Mouse (Mus musculus) heart, postnatal 14 days (tissue): Measurements from ENCODE around the gene Dus3l. TPM values are rescaled to one million over a fixed set of nuclear protein-coding genes. Genes with fewer than 3 reads are reported as not detected.

Source experiments
- DNase-seq, 2 experiments: peaks; one replicate each; pipeline ENCODE4 v3.0.0; 2021 to 2022
- intact Hi-C: fragments of 180-260 bp; cut with DNase I; formaldehyde crosslinking; loops from one replicate; pipeline ENCODE4 v1.15.1; 2025
- long read RNA-seq, 2 experiments: library from polyadenylated mRNA; stranded (forward); transcript quantifications; one replicate each; pipeline ENCODE4 v2.0.0; 2021
- total RNA-seq, 2 experiments: library from RNA; stranded (reverse); gene quantifications; 2 replicates each; pipeline ENCODE4 v1.2.3; 2021

Dus3l gene
- total RNA-seq, result 10 to 100 TPM; 19.6 to 21.6 TPM
- long read RNA-seq, experiment 1, transcript Dus3l-201 (13 exons, 2,025 nt), result major isoform, 28 of 51 reads
- long read RNA-seq, experiment 1, partial matches to known transcripts, result 5 of 51 reads
- long read RNA-seq, experiment 1, other reads (novel, unspliced or antisense), result 14 of 51 reads
- long read RNA-seq, experiment 2, transcript Dus3l-201 (13 exons, 2,025 nt), result major isoform, 25 of 35 reads
- long read RNA-seq, experiment 2, partial matches to known transcripts, result 2 of 35 reads
- long read RNA-seq, experiment 2, other reads (novel, unspliced or antisense), result 7 of 35 reads

DNA sequence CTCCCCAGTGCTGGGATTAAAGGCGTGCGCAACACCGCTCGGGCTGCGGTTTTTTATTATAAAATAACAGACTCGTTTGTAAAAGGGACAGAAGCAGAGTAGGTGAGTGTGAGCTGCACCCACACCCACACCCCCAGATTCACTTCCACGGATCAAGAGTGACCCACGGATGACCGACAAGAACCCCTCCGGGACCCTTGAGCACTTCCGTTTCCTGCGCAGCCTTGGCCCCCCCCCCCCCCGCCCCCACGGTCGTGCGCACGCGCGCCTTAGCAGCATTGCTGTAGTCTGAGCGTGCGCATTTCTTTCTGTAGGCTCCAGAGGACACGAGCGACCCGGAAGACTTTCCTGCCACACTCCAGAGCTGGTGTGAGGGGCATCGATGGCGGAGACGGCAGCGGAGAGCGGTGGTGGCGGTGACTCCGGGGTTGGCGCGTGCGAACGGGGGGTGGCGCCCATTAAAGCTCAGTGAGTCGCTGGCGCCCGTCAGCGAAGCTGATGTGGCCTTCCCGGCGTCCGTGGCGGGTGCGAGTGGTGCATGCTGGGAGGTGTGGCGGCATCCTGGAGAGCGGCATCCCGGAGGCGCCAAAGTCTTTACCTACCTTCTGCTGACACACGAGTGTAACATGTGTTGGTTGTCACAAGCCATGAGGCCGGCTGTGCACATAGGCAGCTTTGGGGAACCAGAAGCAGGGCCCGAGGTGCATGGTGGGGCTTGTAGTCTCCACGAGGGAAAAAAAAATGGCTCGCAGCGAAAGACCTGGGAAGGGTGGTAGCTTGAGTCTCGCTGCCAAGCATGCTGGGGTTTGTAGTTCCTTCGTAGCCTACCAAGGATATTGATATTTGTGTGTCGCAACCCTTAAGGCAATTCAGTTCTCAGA is at the start of gene Dus3l:
Gene Dus3l (plus strand): TSS at position 284 of the 881 bp plus-strand sequence.
- intact Hi-C loops, result no loop called here
- peak; percentile 85 for DNase-seq

DNA sequence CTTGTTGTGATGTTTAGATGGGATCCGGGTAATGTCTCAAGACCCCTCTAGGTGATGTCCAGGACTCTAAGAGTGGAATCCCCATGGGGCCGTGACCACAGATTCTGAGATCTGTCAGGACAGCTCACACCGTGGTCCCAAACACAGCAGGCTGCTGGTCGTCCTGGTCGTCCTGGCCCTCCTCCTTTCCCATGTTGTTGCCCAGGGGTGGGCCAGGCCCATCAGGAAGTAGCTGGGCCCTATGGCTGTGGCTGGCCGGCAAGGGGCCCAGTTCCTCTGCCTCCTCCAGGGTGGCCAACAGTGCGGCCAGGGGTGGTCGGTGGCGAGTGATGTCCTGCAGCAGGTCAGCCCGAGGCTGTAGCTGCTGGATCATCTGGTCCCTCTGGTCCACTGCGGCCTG is 49.2 kb upstream of the Dus3l start:
- no peak for DNase-seq
- intact Hi-C loops, result no loop called here

DNA sequence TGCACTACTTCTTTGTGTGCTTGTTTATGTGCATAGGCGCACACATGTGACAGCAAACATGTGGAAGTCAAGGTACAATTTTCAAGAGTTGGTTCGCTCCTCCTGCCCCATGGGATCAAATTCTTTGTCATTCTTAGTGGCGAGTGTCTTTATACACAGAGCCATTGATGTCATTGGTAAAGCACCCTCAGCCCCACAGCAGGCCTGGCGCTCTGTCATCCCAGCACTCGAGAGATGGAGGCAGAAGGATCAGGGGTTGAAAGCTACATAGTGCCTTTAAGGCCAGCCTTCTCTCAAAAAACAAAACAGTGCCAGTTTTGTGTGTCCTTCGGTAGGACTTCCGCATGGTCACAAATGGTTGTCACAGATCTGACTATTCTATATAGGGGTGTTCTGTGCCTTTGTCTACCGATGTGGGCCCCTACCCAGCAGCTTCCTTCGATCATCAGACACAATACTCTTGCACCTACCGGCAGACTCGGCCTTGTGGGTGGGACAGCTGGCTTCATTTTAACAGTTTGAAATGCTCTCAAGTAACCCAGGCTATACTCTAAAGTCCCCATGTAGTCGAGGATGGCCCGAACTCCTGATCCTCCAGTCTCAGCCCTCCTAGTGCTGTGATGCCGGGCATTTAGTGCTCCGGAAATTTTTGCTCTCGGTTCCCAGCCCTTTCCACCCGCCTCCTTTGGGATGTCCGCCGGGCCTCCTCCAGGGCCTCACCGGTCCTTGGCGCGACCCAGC is 48.5 kb upstream of the Dus3l start:
- intact Hi-C loops, result no loop called here
- no peak for DNase-seq

DNA sequence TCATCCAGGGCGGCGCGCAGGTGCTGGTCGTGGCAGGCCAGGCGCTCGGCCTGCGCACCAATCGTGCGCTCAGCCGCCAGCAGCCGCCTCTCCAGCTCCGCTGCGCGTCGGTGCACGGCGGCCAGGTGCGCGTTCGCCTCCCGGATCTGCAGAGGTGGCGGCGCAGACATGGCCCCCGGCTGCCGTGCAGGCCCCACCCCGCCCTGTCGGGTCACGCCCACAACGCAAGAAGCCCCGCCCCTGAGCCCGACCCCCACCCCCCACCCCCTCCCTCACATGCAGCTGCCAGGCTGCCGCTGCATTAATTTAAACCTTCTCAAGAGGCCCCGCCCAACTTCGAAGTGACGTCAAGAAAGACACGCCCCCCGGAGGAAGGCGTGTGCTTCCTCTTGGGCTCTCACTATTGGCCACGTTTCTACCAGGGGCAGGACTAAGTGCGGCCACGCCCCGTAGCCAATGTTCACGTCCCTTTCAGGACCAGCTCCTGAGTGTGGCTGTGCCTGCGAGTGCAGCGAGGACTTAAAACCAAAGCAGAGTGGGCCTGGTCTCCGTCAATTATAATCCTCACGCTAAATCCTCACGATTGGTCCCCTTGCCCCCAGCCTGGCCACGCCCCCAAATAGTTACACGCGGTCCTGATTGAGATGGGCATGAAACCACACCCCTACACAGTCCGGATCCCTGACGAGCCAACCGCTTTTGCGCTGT is 47.7 kb upstream of the Dus3l start:
- intact Hi-C loops, result no loop called here
- DNase-seq, result peak; percentile 92 to 96

DNA sequence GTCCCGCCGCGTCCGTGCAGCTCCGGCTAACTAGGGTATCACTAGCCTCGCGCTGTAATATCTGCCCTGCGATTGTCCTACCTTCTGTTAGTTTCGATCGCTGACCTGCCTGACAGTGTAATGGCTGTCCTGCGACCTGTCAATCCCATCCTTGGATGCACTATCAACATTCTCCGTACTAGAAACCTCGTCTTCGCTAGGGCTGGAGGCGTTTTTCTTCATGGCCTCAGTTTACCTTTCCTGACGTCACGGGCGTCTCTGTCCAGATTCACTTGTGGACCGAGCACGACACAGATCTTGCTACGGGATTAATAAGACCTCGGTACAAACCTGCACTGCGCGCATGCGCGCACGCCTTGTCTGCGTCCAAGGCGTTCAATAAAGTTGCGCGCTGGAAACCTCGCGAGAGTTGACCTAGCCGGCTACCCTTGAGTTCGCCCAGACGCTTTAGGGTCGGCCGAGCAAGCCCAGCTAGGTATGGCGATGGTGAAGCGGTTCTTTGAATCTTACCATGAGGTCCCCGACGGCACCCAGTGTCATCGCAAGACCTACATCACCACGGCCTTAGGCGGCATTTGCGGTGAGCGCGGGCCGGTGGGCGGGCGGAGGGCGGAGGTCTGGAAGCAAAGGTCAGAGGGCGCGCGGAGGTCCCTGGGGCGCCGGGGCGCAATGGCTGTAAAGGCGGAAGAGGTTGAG is 47.0 kb upstream of the Dus3l start, which contains the start of the genes Ndufa11 and Vmac:
Gene Ndufa11 (plus strand): TSS at position 405 of the 696 bp plus-strand sequence.
Gene Vmac (minus strand): TSS at position 660 of the 696 bp plus-strand sequence.
- DNase-seq, result peak; percentile 95 to 96
- intact Hi-C loops, result loop anchor here (2.0 kb wide), 1 partner anchor 39 kb away; the partner anchor contains the start of gene Nrtn

DNA sequence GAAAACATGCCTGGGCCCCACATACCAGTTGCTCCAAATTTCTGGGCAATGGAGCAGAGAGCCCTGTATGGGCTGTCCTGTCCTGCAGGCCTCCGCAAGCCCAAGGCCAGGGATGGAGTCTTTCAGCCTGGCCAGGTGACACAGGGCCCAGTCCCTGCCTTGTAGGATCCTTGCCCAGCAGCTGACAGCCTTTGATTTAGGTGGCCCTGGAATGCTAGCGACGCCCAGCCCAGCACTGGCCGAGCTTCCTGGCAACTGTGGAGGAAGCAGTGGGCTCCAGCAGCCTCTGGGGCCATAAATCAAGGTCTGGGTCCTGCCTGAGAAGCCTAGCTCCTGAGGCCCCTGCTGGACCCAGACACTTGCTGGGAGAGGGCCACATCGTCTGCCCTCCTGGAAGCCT is 42.1 kb upstream of the Dus3l start:
- DNase-seq, result no peak
- intact Hi-C loops, result no loop called here

DNA sequence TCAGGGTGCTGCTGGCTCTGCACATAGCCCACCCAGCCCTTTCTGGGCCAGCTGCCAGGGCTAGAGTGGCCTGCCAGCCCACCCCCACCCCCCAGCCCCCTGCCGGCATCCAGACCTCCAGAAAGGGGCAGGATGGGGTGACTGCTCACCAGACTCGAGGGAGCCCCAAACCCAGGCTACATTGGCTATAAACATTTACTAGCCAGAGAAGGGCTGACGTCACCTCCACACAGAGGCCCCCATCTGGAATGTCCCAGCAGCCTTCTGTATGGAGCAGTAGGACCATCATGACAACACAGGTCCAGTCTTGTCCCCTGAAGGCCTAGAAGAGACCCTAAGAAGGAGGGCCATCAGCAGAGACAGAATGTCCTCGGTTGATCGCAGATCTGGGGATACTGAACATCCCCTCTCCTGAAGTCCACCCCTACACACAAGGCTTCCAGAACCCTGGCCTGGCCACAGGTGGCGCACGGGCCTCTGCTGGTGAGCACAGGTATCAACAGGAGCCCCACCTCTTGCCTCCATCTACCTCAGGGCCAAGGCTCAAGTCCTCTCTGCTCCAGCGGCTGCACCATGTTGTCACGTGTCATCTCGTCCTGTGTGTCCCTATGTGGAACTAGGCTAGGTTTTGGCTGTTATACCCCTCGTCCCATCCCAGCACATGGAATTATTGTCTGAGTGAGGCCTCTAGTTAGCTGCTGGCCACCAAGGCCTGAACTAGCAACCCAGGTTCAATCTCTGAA is 41.0 kb upstream of the Dus3l start:
- no peak for DNase-seq
- intact Hi-C loops, result no loop called here

DNA sequence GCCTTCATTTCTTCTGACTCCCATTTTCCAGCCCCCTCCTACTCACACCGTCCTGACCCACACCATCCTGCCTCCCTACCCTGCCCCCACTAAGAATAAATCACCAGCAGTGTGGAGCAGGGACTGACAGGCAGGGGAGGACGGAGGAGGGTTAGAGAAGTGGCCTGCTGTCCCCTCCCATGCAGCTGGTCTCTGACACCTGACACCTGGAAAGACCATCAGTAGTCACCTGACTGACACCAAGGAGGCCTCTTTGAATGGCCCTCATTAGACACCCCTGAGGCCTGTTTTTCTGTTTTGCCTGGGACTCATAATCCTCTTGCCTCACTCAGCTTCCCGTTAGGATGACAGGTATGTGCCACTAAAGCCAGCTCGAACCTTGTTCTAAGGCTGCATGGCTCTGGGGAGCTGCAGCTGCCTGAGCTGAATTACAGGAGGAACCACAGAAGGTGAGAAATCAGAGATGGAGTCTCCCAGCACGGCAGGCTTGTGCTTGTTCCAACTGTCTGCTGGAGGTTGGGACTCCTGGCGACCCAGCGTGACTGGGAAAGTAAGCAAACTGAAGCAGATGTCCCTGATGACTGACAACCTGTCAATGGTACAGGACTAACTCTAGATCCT is 37.4 kb upstream of the Dus3l start:
- intact Hi-C loops, result no loop called here
- no peak for DNase-seq

DNA sequence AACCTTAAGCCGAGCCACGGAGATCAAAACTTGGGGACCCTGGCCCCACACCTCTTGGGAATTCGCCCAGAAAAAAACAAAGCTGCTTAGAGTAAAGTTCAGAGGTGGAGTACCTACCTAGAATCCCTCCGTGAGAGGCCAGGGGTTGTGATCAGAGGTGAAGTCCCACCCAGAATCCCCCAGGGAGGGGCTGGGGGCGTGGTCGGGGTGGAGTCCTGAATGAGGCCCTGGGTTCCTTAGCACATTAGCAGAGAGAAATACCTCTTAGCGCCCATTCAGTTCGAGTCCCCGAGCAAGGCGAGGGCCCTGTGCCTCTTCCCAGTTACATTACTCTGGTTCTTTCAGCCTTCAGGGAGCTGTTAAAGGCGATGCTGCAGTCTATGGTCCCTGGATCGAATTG is 36.9 kb upstream of the Dus3l start:
- intact Hi-C loops, result no loop called here
- no peak for DNase-seq

DNA sequence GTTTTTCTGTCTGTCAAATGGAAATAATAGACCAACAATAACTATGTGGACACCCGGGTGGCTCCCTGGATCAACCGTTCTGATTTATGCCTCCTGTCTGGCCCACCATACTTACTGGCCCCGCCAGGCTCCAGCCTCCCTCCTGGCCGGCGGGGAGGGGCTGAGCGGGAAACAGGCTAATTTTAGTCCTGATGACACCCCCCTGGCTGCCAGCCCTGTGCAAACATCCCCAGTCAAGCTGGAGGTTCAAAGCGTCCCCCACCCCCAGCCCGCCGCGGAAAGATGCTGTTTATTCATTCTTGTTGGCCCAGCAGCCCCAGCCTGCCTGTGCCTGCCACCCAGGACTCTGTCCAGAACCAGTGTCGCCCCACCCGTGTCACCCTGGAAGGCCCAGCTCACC is 36.4 kb upstream of the Dus3l start:
- intact Hi-C loops, result no loop called here
- peak in 1 of 2 experiments; percentile 51 for DNase-seq

DNA sequence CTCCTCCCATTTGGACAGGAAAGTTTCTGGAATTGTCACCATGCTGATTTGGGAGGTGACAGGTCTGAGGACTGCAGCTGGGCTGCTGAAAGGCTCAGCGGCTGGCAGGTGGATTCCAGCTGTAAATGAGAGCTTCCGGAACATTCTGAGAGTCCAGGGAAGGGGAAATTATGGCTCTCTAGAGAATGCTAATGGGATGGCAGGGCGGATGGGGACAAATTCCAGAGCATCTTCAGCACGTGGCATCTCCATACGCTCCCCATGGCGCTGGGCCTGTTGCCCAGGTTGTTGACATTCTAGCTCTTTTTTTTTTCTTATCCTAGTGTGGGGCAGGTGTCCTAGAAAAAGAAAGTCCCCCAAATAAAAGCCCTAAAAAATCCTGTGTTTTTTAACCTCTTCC is 35.4 kb upstream of the Dus3l start:
- no peak for DNase-seq
- intact Hi-C loops, result no loop called here

DNA sequence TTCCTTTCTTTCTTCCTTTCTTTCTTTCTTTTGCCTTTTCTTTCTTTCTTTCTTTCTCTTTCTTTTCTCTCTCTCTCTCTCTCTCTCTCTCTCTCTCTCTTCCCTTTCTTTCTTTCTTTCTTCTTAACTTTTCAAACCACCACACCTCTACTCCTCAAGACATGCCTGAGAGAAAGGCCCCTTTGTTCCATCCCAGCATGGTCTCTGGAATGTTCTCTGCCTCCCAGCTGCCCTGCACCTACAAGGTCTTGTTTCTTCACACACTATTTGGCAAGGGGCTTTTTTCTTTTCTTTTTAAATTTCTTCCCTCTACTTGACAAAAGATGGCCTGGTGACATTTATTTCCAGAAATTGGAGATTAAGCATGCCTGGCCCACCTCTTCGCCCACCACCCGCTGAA is 34.9 kb upstream of the Dus3l start:
- intact Hi-C loops, result no loop called here
- no peak for DNase-seq

DNA sequence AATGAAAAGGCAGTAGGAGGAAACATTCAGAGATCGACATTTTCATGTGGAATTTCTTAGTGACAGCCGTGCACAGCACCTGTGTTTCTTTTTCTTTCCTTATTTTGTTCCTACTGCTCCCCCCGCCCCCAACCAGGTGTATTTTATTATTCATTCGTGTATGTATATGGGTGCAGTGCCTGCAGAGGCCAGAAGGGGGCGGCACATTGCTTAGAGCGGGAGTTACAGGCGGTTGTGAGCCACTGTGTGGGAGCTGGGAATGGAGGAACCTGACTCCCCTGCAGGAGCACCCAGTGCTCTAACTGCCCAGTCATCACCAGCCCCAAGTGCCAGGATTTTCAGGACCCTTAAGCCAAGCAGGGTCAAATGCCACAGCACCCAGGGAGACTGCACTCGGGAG is 28.0 kb upstream of the Dus3l start:
- no peak for DNase-seq
- intact Hi-C loops, result no loop called here

DNA sequence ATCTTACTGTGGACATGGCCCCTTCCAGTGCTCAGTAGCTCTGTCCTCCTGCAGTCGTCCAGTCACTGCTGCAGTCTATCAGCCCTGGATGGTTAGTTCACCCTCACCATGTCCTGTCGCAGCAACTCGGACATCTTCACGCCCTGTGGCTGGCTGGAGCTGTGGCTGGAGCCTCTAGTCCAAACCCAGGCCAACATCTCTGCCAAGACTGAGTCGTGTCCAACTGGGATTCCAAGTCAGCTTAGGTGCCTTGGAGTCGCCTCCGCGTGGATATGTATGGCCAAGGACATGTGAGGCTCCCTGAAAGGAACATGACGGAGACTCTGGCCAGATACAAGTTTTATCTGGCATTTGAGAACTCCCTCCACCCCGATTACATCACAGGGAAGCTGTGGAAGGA is 26.3 kb upstream of the Dus3l start:
- intact Hi-C loops, result no loop called here
- no peak for DNase-seq

DNA sequence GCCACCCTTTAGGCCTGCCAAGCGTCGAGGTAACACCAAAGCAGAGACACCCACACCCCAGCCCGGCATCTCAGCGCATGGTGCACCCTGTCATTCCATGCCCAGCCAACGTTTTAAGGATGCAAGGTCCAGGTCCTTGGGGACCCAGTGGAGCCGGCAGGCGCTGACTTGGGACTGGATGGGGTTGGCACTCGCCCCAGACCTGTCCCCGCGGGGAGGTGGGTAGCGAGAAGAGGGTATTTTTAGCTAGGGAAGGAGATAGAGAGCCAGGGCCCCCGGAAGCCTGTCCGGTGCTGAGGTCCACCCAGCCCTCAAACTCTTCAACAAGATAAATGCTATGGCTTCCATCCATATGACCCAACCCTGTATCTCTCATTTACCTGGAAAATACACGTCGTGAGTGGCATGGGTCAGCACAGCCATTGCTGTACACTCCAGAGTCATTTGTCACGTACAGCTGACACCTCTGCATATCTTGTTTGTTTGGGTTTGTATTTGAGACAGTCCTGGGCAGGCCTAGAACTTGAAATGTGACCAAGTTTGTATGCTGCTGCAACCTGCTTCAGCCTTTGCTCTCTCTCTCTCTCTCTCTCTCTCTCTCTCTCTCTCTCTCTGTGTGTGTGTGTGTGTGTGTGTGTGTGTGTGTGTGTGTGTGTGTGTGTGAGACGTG is 24.3 kb upstream of the Dus3l start:
- DNase-seq, result peak in 1 of 2 experiments; percentile 67
- intact Hi-C loops, result no loop called here

DNA sequence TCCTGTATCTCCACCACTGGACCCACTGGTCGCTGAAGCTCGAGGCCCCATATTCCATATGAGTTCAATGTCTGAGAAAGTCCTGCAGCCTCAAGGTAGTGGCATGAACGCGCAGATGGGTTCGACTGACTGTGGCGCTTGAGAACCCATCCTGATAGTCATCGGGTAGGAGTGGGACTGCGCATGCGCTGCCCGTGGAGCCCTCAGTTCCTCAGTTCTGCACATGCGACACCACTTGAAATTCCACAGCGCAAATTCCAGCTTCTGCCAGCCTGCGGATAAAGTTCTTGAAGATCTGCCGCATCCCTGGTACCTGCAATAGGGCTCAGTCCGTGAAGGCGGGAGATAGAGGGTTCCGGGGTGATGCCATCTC is 23.8 kb upstream of the Dus3l start:
- intact Hi-C loops, result no loop called here
- DNase-seq, result no peak

DNA sequence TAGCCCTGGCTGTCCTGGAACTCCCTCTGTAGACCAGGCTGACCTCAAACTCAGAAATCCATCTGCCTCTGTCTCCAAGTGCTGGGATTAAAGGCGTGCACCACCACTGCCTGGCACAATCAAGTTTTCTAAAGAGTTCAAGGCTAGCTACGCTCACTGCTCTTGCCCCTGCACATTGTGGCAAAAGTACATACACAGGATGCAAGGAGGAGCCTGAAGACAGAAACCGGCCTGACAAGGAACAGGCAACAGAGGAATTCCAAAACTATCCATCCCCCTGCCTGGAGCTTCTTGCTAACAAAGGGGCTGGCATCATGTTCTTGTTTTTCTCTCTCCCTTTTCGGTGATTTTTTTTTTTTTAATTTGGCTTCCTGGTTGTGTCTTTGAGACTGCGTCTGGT is 20.4 kb upstream of the Dus3l start:
- DNase-seq, result no peak
- intact Hi-C loops, result no loop called here

DNA sequence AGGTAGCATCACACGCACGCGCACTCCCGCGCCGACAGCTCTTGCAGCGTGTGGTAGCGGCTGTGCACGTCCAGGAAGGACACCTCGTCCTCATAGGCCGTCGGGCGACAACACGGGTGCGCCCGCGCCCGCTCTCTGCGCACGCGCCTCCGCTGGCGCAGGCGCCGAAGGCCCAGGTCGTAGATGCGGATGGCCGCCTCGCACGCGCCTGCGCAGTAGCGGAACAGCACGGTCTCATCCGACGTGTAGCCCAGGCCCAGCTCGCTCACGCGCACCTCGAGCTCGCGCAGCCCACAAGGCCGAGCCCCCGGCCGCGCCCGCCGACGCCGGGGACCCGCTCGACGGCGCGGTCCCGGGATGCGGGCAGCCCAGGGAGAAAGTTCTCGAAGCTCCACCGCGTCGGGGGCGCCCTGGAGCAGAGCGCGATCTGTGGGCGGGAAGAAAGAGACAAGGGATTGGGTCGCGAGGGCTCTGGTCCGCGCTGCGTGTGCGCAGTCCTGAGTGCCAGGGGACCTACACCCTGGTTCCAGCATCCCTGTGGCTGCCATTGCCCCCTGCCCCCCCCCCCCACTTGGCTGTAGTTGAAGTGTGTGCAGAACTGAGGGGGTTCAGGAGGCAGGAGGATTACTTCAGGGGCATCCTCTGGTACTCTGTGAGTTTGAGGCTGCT is 13.0 kb upstream of the Dus3l start:
- intact Hi-C loops, result no loop called here
- peak; percentile 49 to 58 for DNase-seq
